Mouse (Mus musculus) lung, embryonic 15.5 days (tissue): ENCODE data around the gene Irx6. TPM values are rescaled to one million over a fixed set of nuclear protein-coding genes. Genes with fewer than 3 reads are reported as not detected.

Experiments
- ATAC-seq: fragments of 200-750 bp; cut with Nextera tagmentation; 2 replicates; pipeline ENCODE4 v1.8.0; 2017; ENCODE audit warnings: moderate number of reproducible peaks, borderline replicate concordance; ENCODE audit not compliant: low FRiP score, low TSS enrichment; ENCODE audit errors: extremely low read depth
- H3K27ac ChIP-seq: fragments of 300-500 bp; sonication (generic); 2 replicates; pipeline ENCODE4 v1.5.1; 2015; ENCODE audit warnings: moderate library complexity, mild to moderate bottlenecking, inconsistent platforms
- H3K27me3 ChIP-seq: fragments of 300-500 bp; sonication (generic); 2 replicates; pipeline ENCODE4 v1.6.1; 2015; ENCODE audit warnings: inconsistent platforms
- H3K36me3 ChIP-seq: fragments of 300-500 bp; sonication (generic); 2 replicates; pipeline ENCODE4 v1.6.1; 2015; ENCODE audit warnings: inconsistent platforms
- H3K4me1 ChIP-seq: fragments of 300-500 bp; sonication (generic); 2 replicates; pipeline ENCODE4 v1.6.1; 2015; ENCODE audit warnings: inconsistent platforms
- H3K4me2 ChIP-seq: fragments of 300-500 bp; sonication (generic); 2 replicates; pipeline ENCODE4 v1.6.1; 2015; ENCODE audit warnings: inconsistent platforms, mild to moderate bottlenecking, moderate library complexity
- H3K4me3 ChIP-seq: fragments of 300-500 bp; sonication (generic); 2 replicates; pipeline ENCODE4 v1.5.1; 2015; ENCODE audit warnings: mild to moderate bottlenecking, inconsistent platforms
- H3K9ac ChIP-seq: fragments of 300-500 bp; sonication (generic); 2 replicates; pipeline ENCODE4 v1.6.1; 2015; ENCODE audit warnings: inconsistent platforms
- H3K9me3 ChIP-seq: fragments of 300-500 bp; sonication (generic); 2 replicates; pipeline ENCODE4 v1.6.1; 2016; ENCODE audit warnings: inconsistent platforms
- WGBS: fragments of 180-500 bp; shearing (Covaris S2); methylation state at CpG from one replicate; pipeline ENCODE4 v1.1.7; 2015; 5-methylcytosine and 5-hydroxymethylcytosine counted together
- polyA plus RNA-seq: library from polyadenylated mRNA; unstranded; fragments of >200 nt; fragmentation: Nextera tagmentation; extraction: Ambion mirVana; gene quantifications from 2 replicates; pipeline ENCODE4 v1.2.1, GENCODE M21; 2015

The Irx6 gene
- polyA plus RNA-seq, 1 experiment from 2014 or later = not detected

DNA sequence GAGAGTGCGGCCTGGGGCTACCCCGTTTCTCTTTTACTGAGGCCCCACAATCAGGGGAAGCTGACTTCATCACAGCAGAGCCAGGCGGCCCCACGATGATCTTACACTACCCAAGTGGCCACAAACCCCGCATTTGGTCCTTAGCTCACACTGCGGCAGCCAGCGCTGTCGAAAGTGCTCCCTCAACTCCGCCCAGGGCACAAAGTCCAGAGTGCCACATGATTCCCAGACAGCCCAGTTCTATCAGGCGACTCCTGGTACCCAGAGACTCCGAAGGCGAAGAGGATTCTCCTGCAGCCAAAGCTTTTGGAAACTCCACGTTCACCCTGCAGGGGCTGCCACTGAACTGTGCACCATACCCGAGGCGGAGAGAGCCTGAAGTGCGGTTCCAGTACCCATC is 4.3 kb downstream of the Irx6 start:
- Histone ChIP-seq H3K27me3 (peaks cover 73% of the 10 kb centered on the region), H3K9me3 (no peaks in the 10 kb centered on the region), H3K4me3 (no peak overlapping the region), H3K4me1 (peaks cover 15% of the 10 kb centered on the region), H3K27ac (no peak overlapping the region), H3K9ac (no peak overlapping the region), H3K4me2 (peak overlapping the region; percentile 22; the same call in 1 of the 2 replicates), H3K36me3 (no peaks in the 10 kb centered on the region)
- no peak for ATAC-seq
- 11% methylated on average over 16 of the region's 16 CpGs for WGBS

DNA sequence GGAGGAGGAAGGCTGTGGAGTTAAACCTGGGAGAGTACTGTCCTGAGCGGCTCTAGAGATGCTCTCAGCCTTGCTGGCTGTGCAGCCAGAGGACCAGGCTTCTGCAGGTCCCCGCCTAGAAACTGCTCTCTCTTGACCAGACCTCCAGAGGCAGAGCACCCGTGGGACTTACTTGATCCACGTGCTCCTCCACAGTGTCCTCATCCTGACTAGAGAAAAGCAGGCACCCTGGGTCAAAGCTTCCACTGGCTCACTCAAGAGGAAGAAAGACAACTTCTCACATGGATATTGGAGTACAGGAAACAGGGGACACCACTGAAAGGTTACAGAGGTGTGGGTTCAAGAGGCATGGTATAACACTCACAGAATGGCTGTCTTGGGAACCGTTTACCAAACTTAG is 23.3 kb downstream of the Irx6 start:
- Histone ChIP-seq H3K27ac (no peak overlapping the region), H3K9me3 (no peaks in the 10 kb centered on the region), H3K4me3 (no peak overlapping the region), H3K27me3 (no peaks in the 10 kb centered on the region), H3K4me2 (no peak overlapping the region), H3K9ac (no peak overlapping the region), H3K36me3 (no peaks in the 10 kb centered on the region), H3K4me1 (no peaks in the 10 kb centered on the region)
- 76% methylated on average over 5 of the region's 5 CpGs for WGBS
- ATAC-seq = no peak

DNA sequence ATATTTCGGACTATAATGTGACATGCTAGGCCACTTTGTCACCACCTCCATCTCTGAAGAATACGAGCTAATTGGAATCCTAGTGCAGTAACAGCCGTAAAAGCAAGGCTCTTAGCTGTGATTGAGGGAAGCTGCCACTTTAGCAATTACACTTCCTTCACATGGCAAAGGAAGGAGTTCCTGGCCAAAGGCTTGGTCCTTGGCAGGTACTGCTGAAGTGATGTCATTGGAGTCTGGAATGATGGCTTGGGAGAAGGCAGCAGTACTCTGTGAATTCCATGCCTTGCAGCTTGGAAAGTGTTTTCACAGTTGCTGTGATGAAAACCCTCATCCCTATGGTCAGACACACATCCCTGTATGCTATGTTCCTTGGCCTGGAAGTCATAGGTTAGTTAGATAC is 24.3 kb downstream of the Irx6 start:
- Histone ChIP-seq H3K4me1 (no peaks in the 10 kb centered on the region), H3K4me3 (no peak overlapping the region), H3K9ac (no peak overlapping the region), H3K4me2 (no peak overlapping the region), H3K27me3 (no peaks in the 10 kb centered on the region), H3K27ac (no peak overlapping the region), H3K9me3 (no peaks in the 10 kb centered on the region), H3K36me3 (no peaks in the 10 kb centered on the region)
- no peak for ATAC-seq
- WGBS = 77% methylated on average over 3 of the region's 3 CpGs

DNA sequence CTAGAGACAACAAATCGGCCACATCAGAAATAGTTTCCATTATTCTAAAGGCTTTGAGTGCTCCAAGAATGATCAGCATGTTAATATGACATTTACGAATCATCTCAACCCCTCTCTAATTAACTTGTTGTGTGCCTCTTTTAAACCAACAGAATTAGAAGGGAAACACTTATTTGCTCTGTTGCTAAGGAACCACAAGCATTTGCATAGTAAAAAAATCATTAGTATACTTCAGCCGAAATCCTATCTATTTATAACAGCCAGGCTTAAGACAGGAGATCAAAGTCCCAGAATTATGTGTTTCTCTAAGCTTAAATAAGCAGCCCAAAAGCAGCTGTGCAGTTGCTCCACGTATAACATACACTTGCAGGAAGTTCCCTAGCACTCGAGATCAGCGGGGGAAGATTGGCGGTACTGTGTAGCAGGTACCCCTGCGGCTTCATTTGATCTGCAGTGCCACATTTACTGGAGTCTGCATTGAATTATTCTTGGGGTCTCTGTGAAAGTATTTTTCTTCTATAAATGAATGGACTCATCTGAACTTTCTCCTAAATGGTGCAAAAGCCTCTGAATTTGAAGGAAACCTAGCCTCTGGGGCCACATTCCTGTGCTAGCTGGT is 25.9 kb downstream of the Irx6 start:
- Histone ChIP-seq H3K36me3 (no peaks in the 10 kb centered on the region), H3K27me3 (no peaks in the 10 kb centered on the region), H3K4me3 (no peak overlapping the region), H3K4me2 (no peak overlapping the region), H3K9me3 (no peaks in the 10 kb centered on the region), H3K27ac (no peak overlapping the region), H3K9ac (no peak overlapping the region), H3K4me1 (no peaks in the 10 kb centered on the region)
- 56% methylated on average over 8 of the region's 8 CpGs for WGBS
- no peak for ATAC-seq

DNA sequence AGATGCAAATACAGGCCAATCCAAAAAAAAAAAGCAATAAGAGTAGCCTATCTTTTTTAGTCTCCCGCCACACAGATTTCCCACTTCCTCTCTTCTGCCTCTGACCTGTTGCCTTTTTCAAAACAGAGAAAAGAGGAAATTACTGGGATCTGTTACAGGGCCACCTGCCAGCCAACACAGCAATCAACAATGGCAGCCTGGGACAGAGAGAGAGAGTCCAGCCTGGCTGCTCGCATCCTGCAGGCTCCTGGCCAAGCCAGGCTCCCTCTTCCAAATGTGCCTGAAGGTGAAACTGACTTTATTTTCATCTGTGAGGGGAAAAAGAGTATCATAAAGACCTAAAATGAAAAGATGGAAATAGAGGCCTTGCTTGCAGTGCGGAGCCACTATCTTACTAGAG is 29.3 kb downstream of the Irx6 start:
- H3K4me2 ChIP-seq = no peak overlapping the region
- no peak overlapping the region for H3K27ac ChIP-seq
- H3K36me3 ChIP-seq = no peaks in the 10 kb centered on the region
- no peak for ATAC-seq
- H3K27me3 ChIP-seq = no peaks in the 10 kb centered on the region
- no peak overlapping the region for H3K9ac ChIP-seq
- 73% methylated on average over 3 of the region's 3 CpGs for WGBS
- H3K9me3 ChIP-seq = no peaks in the 10 kb centered on the region
- no peaks in the 10 kb centered on the region for H3K4me1 ChIP-seq
- no peak overlapping the region for H3K4me3 ChIP-seq

DNA sequence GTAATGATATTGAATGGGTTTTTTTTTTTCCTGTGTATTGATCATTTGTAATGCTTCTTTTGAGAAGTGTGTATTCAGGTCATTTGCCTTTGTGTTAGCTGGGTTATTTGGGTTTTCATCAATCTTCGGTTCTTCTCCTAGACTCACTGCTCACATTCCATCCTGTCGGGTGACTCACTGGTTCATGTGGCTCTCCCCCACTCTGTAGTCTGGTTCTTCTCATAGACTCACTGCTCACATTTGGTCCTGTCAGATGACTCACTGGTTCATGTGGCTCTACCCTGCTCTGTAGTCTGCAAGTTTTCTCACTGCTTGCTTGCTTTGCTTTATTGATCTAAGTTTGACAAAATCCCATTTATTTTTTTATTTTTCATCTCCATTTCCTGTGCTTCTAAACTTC is 32.2 kb downstream of the Irx6 start:
- no peak for ATAC-seq
- no peak overlapping the region for H3K27ac ChIP-seq
- 36% methylated on average over 2 of the region's 2 CpGs for WGBS
- no peak overlapping the region for H3K4me2 ChIP-seq
- no peaks in the 10 kb centered on the region for H3K9me3 ChIP-seq
- H3K27me3 ChIP-seq = no peaks in the 10 kb centered on the region
- no peak overlapping the region for H3K4me3 ChIP-seq
- H3K4me1 ChIP-seq = no peaks in the 10 kb centered on the region
- no peaks in the 10 kb centered on the region for H3K36me3 ChIP-seq
- H3K9ac ChIP-seq = no peak overlapping the region

DNA sequence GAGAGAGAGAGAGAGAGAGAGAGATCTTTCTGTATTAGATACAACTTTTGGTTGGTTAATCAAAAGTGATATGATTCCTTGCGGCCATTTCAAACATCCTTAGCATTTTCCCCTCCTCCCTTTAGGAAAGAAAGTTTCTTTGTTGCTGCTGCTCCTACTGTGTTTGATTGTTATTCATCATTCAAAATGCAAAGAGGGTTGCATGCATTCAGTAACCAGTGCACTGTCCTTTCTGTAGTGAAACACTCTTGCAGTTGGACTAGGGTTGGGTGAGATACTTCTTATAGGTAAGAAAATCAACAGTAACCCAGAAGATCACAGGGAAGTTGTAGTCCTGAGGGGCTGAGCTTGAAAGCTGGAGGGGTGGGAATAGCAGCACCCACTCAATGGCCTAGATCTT is 39.2 kb downstream of the Irx6 start:
- 69% methylated on average over 1 of the region's 1 CpGs for WGBS
- no peak overlapping the region for H3K4me3 ChIP-seq
- no peak overlapping the region for H3K9ac ChIP-seq
- no peaks in the 10 kb centered on the region for H3K36me3 ChIP-seq
- no peaks in the 10 kb centered on the region for H3K4me1 ChIP-seq
- no peak overlapping the region for H3K27ac ChIP-seq
- H3K4me2 ChIP-seq = no peak overlapping the region
- no peaks in the 10 kb centered on the region for H3K27me3 ChIP-seq
- no peaks in the 10 kb centered on the region for H3K9me3 ChIP-seq
- ATAC-seq = no peak

DNA sequence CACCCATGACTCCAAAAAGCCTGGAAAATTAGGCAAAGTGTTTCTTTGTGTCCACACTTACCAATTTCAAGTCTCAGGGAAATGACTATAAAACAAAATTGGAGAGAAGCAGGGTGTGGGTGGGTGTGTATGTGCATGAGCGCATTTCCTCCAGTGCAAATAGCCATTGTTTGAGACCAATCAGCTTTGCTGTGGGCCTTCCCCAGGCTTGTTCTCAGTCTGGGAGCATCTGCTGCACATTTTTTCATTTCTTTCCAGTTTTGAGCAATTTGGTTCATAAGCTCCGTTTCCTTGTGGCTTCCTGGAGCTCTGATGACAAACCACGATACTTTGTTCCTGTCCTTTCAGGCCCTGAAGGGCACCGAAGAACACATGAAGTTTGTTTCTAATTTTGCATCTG is 43.3 kb downstream of the Irx6 start:
- ATAC-seq = no peak
- no peaks in the 10 kb centered on the region for H3K27me3 ChIP-seq
- no peaks in the 10 kb centered on the region for H3K36me3 ChIP-seq
- peaks cover 6% of the 10 kb centered on the region; the same call in 1 of the 2 replicates for H3K4me1 ChIP-seq
- 85% methylated on average over 4 of the region's 4 CpGs for WGBS
- H3K4me3 ChIP-seq = no peak overlapping the region
- H3K9ac ChIP-seq = no peak overlapping the region
- no peak overlapping the region for H3K4me2 ChIP-seq
- H3K27ac ChIP-seq = no peak overlapping the region
- no peaks in the 10 kb centered on the region for H3K9me3 ChIP-seq

DNA sequence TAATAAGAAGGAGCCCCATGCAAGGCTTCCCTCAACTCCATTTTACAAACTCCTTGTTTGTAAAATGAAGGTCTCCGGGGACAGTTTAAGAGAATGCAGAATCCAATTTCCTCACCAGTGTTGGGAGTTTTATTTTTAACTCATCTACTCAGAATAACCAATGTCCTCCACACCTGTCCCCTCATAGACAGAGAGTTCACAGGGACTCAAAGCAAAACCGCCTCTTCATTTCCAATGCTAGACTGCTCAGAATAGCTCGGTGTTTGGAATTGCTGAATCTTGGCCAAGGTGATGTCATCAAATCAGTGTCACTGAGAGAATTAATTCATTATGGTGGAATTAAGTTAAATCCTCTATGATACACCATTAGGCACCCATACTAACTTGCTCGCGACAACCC is 44.0 kb downstream of the Irx6 start:
- 79% methylated on average over 5 of the region's 5 CpGs for WGBS
- Histone ChIP-seq H3K9ac (no peak overlapping the region), H3K27me3 (no peaks in the 10 kb centered on the region), H3K4me2 (no peak overlapping the region), H3K4me3 (no peak overlapping the region), H3K9me3 (no peaks in the 10 kb centered on the region), H3K36me3 (no peaks in the 10 kb centered on the region), H3K27ac (no peak overlapping the region), H3K4me1 (peaks cover 11% of the 10 kb centered on the region)
- ATAC-seq = no peak

DNA sequence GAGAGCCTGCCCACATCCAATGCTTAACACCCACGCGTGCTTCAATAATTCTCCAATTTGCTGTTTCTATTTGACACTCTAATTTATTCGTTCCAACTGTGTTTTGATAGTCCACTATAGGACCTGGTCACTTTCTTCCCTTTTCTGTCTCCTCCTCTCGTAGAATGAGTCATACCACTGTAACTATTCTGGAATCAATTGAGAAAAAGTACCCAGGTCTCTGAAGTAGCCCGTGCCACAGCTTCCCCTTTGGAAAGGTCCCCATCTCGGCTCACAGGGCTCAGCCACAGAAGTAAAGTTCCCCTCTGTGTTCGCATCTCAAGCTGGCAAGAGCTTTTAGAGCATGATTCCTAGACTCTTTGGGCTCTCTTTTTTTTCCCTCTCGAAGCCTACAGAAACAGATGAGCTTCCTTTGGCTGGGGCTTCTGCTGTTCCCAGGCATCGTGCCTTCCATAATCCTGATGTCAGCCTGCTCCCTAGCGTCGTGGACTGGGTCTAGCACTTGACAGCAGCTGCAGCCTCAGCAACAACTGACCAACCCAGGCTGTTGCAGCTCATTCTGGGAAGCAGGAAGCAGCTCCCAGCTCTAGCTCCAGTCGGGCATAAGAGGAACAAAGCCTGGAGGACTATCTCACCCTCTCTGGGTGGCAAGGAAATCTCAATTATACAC is 47.3 kb downstream of the Irx6 start:
- peak; percentile 76; the same call in 1 of the 2 replicates for ATAC-seq
- Histone ChIP-seq H3K27me3 (no peaks in the 10 kb centered on the region), H3K36me3 (no peaks in the 10 kb centered on the region), H3K4me1 (peaks cover 24% of the 10 kb centered on the region), H3K4me3 (no peak overlapping the region), H3K9me3 (no peaks in the 10 kb centered on the region), H3K9ac (no peak overlapping the region), H3K4me2 (no peak overlapping the region), H3K27ac (no peak overlapping the region)
- WGBS = 37% methylated on average over 12 of the region's 12 CpGs

DNA sequence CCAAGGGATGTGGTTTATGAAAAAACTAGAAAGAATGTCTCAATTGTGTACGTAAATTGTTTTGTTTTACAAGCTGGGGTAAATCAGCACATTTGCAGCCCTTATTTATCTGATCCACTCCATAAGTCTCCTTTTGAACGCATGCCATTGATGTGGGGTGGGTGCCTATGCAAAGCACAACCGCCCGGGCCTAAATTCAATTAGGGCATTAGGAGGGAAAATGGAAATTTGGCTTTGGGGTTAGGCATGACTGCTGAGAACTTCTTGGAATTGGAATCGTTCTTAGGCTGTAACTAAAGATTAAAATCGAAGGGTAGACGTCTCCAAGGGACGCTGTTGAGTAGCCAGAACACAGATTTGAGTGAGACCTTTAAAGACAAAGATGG is 47.8 kb downstream of the Irx6 start:
- no peaks in the 10 kb centered on the region for H3K36me3 ChIP-seq
- no peaks in the 10 kb centered on the region for H3K9me3 ChIP-seq
- H3K9ac ChIP-seq = no peak overlapping the region
- H3K4me3 ChIP-seq = no peak overlapping the region
- no peaks in the 10 kb centered on the region for H3K27me3 ChIP-seq
- WGBS = 69% methylated on average over 8 of the region's 8 CpGs
- H3K4me2 ChIP-seq = no peak overlapping the region
- no peak overlapping the region for H3K27ac ChIP-seq
- ATAC-seq = no peak
- H3K4me1 ChIP-seq = peaks cover 24% of the 10 kb centered on the region

DNA sequence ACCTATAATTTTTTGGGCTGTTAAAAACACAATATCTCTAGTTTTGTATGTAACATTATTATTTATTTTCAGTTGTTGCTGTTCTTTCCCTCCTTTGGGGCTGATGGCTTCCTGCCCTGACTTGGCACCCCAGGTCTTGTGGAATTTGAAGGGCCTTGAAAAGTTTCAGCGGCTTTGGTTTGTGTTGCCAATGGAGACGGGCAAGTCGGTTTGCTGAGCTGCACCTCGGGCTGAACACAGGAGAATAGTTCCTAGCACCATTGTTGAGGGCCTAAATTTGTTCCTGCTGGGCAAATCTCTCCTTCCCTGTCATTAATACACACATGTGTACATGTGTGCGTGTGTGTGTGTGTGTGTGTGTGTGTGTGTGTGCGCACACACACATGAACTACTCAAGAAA is 49.2 kb downstream of the Irx6 start:
- Histone ChIP-seq H3K36me3 (no peaks in the 10 kb centered on the region), H3K27me3 (no peaks in the 10 kb centered on the region), H3K9me3 (no peaks in the 10 kb centered on the region), H3K4me2 (no peak overlapping the region), H3K4me1 (peaks cover 24% of the 10 kb centered on the region), H3K9ac (no peak overlapping the region), H3K4me3 (no peak overlapping the region), H3K27ac (peak overlapping the region; percentile 26; the same call in 1 of the 2 replicates)
- WGBS = 61% methylated on average over 6 of the region's 6 CpGs
- no peak for ATAC-seq
